Mouse (Mus musculus) bone marrow, adult 2 months (tissue): ENCODE data around the gene Qpct.

Experiments used
- CTCF ChIP-seq: fragments of 200-500 bp; IDR thresholded peaks from 2 replicates; pipeline ENCODE4 v1.5.1; 2011; ENCODE audit warnings: low read length, control low read depth; ENCODE audit not compliant: control insufficient read depth, insufficient read depth
- POLR2A ChIP-seq: fragments of 200-500 bp; IDR thresholded peaks from 2 replicates; pipeline ENCODE4 v1.6.1; 2011; ENCODE audit warnings: low read depth, mild to moderate bottlenecking, control low read depth, low read length, borderline replicate concordance; ENCODE audit not compliant: control insufficient read depth

DNA sequence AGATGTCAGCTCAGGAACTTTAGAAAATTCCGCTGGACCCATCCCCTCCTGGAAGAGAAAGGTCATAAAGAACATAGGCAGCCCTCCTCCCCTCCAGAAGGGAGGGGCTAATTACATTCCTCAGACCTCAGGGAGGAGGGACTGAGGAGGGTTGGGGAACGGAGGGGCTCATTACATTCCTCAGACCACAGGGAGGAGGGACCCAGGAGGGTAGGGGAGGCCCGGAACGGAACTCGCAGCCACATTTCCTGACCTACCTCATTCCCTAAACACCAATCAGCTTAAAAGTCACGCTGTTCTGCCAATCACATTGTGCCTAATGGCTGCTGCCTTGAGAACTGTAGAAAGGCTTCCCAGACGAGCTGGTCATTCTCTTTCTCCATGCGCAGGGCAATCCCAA, 82.0 kb downstream of the Qpct start:
- TF ChIP-seq CTCF, result no peak
- TF ChIP-seq POLR2A, result no peak
